Mouse (Mus musculus): ENCODE data around the gene Mcm3ap. TPM values are rescaled to one million over a fixed set of nuclear protein-coding genes. Genes with fewer than 3 reads are reported as not detected.

The Mcm3ap gene
- polyA plus RNA-seq, 1 experiment from 2014 or later: 61.9 TPM

DNA sequence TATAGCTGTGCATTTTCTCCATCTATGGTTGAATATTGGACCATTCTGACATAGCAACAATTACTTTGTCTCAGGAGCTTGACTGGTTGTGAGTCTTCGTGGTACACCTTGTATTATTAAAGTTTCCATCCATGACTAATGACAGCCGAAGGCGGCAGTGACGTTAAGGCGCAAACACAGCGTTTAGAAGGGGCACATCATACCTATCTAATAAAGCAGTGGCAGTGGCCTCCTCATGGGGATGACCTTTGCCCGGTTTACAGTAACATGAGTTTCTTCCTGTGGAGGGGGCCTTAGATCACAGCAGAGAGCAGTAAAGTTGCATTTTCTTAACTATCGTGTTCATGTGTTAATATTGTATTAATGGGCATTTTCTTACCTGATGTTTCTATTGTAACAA is 79.5 kb downstream of the Mcm3ap start:
- Histone ChIP-seq H3K36me3 (peaks cover 96% of the 10 kb centered on the region), H3K27ac (replicated peaks) (no peak overlapping the region), H3K4me3 (no peak overlapping the region), H3K4me1 (replicated peaks) (no peaks in the 10 kb centered on the region), H3K9me3 (no peaks in the 10 kb centered on the region), H3K27me3 (no peaks in the 10 kb centered on the region), H3K9ac (no peak overlapping the region), H3K4me2 (no peak overlapping the region)
- WGBS: 96% methylated on average over 8 of the region's 8 CpGs
- no peak for ATAC-seq (ENCODE audit: low FRiP score, low read depth)

DNA sequence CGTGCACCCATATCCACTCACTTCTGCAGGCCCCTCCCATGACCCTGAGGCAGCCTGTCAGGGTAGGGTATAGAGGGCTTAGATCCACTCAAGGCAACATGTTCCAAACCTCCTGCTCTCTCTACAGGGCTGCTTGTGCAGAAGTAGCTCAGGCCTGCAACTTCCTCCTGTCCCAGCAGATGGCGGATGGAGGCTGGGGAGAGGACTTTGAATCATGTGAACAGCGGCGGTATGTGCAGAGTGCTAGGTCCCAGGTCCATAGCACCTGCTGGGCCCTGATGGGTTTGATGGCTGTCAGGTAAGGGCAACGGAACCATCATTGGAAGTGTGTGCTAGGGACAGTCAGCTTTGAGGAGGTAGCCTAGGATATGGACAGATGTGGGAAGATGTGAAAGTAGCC is 81.7 kb downstream of the Mcm3ap start:
- Histone ChIP-seq H3K27ac (replicated peaks) (no peak overlapping the region), H3K4me1 (replicated peaks) (no peaks in the 10 kb centered on the region), H3K4me3 (no peak overlapping the region), H3K27me3 (no peaks in the 10 kb centered on the region), H3K9me3 (no peaks in the 10 kb centered on the region), H3K4me2 (no peak overlapping the region), H3K36me3 (peaks cover 89% of the 10 kb centered on the region), H3K9ac (no peak overlapping the region)
- no peak for ATAC-seq (ENCODE audit: low FRiP score, low read depth)
- 90% methylated on average over 5 of the region's 5 CpGs for whole genome bisulfite sequencing

DNA sequence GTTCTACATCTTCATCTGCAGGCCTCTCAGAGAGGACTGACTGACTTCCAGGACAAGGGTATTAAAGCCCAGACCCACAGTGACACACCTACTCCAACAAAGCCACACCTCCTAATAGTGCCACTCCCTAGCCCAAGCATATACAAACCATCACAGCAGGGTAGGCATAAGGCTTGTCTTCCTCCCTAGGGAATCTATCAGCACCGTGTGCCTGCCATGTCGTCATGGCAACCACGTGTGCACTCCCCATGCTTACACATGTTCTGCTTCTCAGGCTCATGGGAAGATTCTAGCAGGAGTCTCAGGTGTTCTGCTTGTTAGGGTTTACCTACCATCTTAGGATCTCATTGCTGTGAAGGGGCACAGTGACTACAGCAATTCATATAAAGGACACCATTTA is 82.8 kb downstream of the Mcm3ap start:
- Histone ChIP-seq H3K4me1 (replicated peaks) (no peaks in the 10 kb centered on the region), H3K27me3 (no peaks in the 10 kb centered on the region), H3K4me3 (no peak overlapping the region), H3K27ac (replicated peaks) (no peak overlapping the region), H3K9me3 (no peaks in the 10 kb centered on the region), H3K9ac (no peak overlapping the region), H3K36me3 (peaks cover 79% of the 10 kb centered on the region), H3K4me2 (no peak overlapping the region)
- ATAC-seq (ENCODE audit: low FRiP score, low read depth): no peak
- WGBS: 70% methylated on average over 3 of the region's 3 CpGs

DNA sequence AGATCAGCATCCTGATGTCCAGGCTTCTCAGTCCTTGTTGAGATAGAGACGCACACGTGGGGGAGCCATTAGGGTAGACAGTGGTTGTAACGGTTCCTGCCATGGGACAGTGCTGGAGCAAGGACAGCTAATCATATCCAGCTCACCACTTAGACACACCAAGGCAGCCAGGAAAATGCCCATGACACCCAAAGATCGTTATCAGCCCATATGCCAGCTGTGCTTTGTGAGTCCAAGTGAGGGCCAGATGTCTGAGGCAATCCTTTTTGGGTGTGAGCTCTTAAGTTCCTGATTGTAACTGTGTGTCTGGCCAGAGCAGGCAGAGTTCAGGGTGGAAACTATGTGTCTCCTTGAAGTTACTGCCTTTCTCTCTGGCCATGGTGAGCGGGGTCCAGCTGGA is 85.3 kb downstream of the Mcm3ap start:
- H3K27me3 ChIP-seq: no peaks in the 10 kb centered on the region
- H3K9me3 ChIP-seq: no peaks in the 10 kb centered on the region
- peaks cover 54% of the 10 kb centered on the region for H3K36me3 ChIP-seq
- WGBS: 87% methylated on average over 5 of the region's 5 CpGs
- H3K4me1 ChIP-seq (replicated peaks): no peaks in the 10 kb centered on the region
- no peak for ATAC-seq (ENCODE audit: low FRiP score, low read depth)
- H3K27ac ChIP-seq (replicated peaks): no peak overlapping the region
- no peak overlapping the region for H3K9ac ChIP-seq
- H3K4me2 ChIP-seq: no peak overlapping the region
- no peak overlapping the region for H3K4me3 ChIP-seq

DNA sequence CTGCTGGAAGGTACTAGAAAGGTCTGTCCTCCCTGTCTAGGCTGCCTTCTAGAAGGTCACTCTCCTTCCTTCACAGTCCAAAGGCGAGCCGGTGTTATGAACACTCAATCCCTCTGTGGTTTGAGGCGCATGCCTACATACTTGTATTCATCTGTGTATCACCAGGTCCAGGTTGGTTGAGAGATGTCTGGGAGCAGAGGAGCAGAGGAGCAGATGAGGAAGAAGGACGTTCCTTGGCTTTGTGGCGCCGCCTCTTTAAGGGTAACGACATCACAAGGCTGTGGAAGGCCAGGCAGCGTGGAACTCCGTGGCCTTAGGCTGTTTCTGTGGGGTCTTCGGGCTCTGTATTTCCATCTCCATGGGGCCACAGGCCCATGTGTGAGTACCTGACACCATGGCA is 93.2 kb downstream of the Mcm3ap start, which contains the start of gene Spatc1l:
Gene Spatc1l, plus strand, starts transcription at position 301 of the 400 bp plus-strand sequence.
- H3K4me3 ChIP-seq: no peak within 1 kb of the TSS
- H3K36me3 ChIP-seq: no peaks in the 10 kb centered on the region
- no peak for ATAC-seq (ENCODE audit: low FRiP score, low read depth)
- H3K27me3 ChIP-seq: no peaks in the 10 kb centered on the region
- no peak within 1 kb of the TSS for H3K9ac ChIP-seq
- no peak within 1 kb of the TSS for H3K4me2 ChIP-seq
- no peak within 1 kb of the TSS for H3K27ac ChIP-seq (replicated peaks)
- H3K4me1 ChIP-seq (replicated peaks): no peaks in the 10 kb centered on the region
- no peaks in the 10 kb centered on the region for H3K9me3 ChIP-seq
- 91% methylated on average over 10 of the region's 10 CpGs for WGBS

Other genes with a start within 250 kb of the Mcm3ap start
- 321 and 338 TPM in 2 replicates for gene Prmt2, start 231.1 kb upstream of the Mcm3ap start, polyA plus RNA-seq (2015; fragmentation: Nextera tagmentation; extraction: Ambion mirVana)
- gene S100b, start 215.1 kb upstream of the Mcm3ap start, polyA plus RNA-seq (2015; fragmentation: Nextera tagmentation; extraction: Ambion mirVana): 4.3 and 5.9 TPM in 2 replicates
- 18.9 and 19.8 TPM in 2 replicates for gene Dip2a, start 123.6 kb upstream of the Mcm3ap start, polyA plus RNA-seq (2015; fragmentation: Nextera tagmentation; extraction: Ambion mirVana)
- gene AC141477.1, start 28.5 kb upstream of the Mcm3ap start, polyA plus RNA-seq (2015; fragmentation: Nextera tagmentation; extraction: Ambion mirVana): not detected in 2 replicates
- gene Pcnt, start 26.1 kb upstream of the Mcm3ap start, polyA plus RNA-seq (2015; fragmentation: Nextera tagmentation; extraction: Ambion mirVana): 7.0 and 7.9 TPM in 2 replicates
- gene 2610028H24Rik, start 19.8 kb upstream of the Mcm3ap start, polyA plus RNA-seq (2015; fragmentation: Nextera tagmentation; extraction: Ambion mirVana): not detected in 2 replicates
- gene Ybey, start 187 bp downstream of the Mcm3ap start, polyA plus RNA-seq (2015; fragmentation: Nextera tagmentation; extraction: Ambion mirVana): 5.9 and 6.1 TPM in 2 replicates
- 37.0 and 39.8 TPM in 2 replicates for gene Lss, start 62.7 kb downstream of the Mcm3ap start, polyA plus RNA-seq (2015; fragmentation: Nextera tagmentation; extraction: Ambion mirVana)
- 0.14 TPM in 1 of 2 replicates, not detected in the other for gene Spatc1l, start 93.3 kb downstream of the Mcm3ap start, polyA plus RNA-seq (2015; fragmentation: Nextera tagmentation; extraction: Ambion mirVana)
- not detected in 2 replicates for gene Ftcd, start 106.7 kb downstream of the Mcm3ap start, polyA plus RNA-seq (2015; fragmentation: Nextera tagmentation; extraction: Ambion mirVana)
- 21.6 and 26.9 TPM in 2 replicates for gene Col6a2, start 154.7 kb downstream of the Mcm3ap start, polyA plus RNA-seq (2015; fragmentation: Nextera tagmentation; extraction: Ambion mirVana)

Measured in hindbrain, embryonic 15.5 days (tissue).